Mouse (Mus musculus) embryonic facial prominence, embryonic 13.5 days (tissue): ENCODE data around the gene Stat4. TPM values are rescaled to one million over a fixed set of nuclear protein-coding genes. Genes with fewer than 3 reads are reported as not detected.
"Not testable (repeated sequence)": the region's sequence is repeated elsewhere in the genome, so short reads cannot be mapped to it uniquely, and the experiment has no call there.

Source experiments
- ATAC-seq: fragments of 200-750 bp; cut with Nextera tagmentation; 2 replicates; pipeline ENCODE4 v1.8.0; 2017; ENCODE audit warnings: low read depth; ENCODE audit not compliant: insufficient number of reproducible peaks, insufficient read depth, low FRiP score, low TSS enrichment
- H3K27ac ChIP-seq: fragments of 300-500 bp; sonication (generic); 2 replicates; pipeline ENCODE4 v1.5.1; 2015; ENCODE audit warnings: moderate library complexity, mild to moderate bottlenecking, inconsistent platforms
- H3K27me3 ChIP-seq: fragments of 300-500 bp; sonication (generic); 2 replicates; pipeline ENCODE4 v1.6.1; 2015; ENCODE audit warnings: mild to moderate bottlenecking, inconsistent platforms
- H3K36me3 ChIP-seq: fragments of 300-500 bp; sonication (generic); 2 replicates; pipeline ENCODE4 v1.6.1; 2015; ENCODE audit warnings: mild to moderate bottlenecking, inconsistent platforms
- H3K4me1 ChIP-seq: fragments of 300-500 bp; sonication (generic); 2 replicates; pipeline ENCODE4 v1.6.1; 2015; ENCODE audit warnings: inconsistent platforms
- H3K4me2 ChIP-seq: fragments of 300-500 bp; sonication (generic); 2 replicates; pipeline ENCODE4 v1.6.1; 2015; ENCODE audit warnings: moderate library complexity, mild to moderate bottlenecking, inconsistent platforms
- H3K4me3 ChIP-seq: fragments of 300-500 bp; sonication (generic); 2 replicates; pipeline ENCODE4 v1.5.1; 2015; ENCODE audit warnings: mild to moderate bottlenecking, inconsistent platforms
- H3K9ac ChIP-seq: fragments of 300-500 bp; sonication (generic); 2 replicates; pipeline ENCODE4 v1.6.1; 2015; ENCODE audit warnings: mild to moderate bottlenecking, inconsistent platforms
- H3K9me3 ChIP-seq: fragments of 300-500 bp; sonication (generic); 2 replicates; pipeline ENCODE4 v1.6.1; 2016; ENCODE audit warnings: inconsistent platforms
- WGBS: fragments of 180-500 bp; shearing (Covaris S2); methylation state at CpG from one replicate; pipeline ENCODE4 v1.1.7; 2015; ENCODE audit warnings: mixed read lengths; 5-methylcytosine and 5-hydroxymethylcytosine counted together
- polyA plus RNA-seq: library from polyadenylated mRNA; unstranded; fragments of >200 nt; fragmentation: Nextera tagmentation; extraction: Ambion mirVana; gene quantifications from 2 replicates; pipeline ENCODE4 v1.2.1, GENCODE M21; 2015

The Stat4 gene
- polyA plus RNA-seq, 1 experiment from 2014 or later: 1.4 TPM

DNA sequence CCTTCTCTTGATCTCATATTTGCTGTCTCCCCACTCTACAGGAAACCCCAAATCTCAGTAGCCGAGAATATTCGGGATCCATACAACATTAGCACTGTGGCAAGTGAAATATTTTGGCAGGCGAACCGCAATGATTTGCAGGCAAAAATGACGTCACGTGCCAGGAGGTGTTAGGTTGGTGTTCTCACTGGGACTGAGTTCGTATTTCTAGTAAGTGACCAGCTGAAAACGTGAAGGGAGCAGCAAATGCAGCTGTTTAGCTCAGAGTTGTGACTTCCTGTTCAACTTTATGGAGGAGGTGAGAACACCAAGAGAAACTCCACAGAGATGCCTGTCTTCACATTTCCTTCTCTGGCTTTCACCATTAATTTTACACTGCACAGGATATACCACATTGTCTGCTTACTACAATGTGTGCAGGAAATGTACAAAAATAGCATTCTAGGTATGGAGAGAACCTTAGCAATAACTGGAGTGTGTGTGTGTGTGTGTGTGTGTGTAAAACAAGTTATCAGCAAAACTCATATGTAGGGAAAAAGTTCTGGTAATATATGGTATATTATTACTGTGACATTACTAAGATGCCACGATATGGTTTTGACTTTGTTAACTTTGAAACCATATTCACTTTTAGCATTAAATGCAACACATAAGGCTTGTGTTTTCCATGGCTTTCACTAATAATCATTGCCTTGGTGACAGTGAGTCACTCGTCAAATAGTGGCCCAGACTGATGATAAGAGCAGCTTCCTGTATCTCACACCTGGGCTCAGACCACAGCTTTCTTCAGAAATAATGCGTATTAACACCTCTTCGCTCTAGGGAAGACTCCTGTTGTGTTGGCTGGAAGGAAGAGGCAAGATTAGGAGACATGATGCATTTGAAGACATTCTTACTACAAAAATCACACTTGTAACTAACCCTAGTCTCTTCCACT, 48.1 kb downstream of the Stat4 start:
- Histone ChIP-seq H3K4me3 (no peak overlapping the region), H3K27me3 (no peaks in the 10 kb centered on the region), H3K27ac (no peak overlapping the region), H3K9me3 (no peaks in the 10 kb centered on the region), H3K36me3 (no peaks in the 10 kb centered on the region), H3K4me2 (no peak overlapping the region), H3K4me1 (peaks cover 11% of the 10 kb centered on the region), H3K9ac (no peak overlapping the region)
- ATAC-seq: no peak
- WGBS: 81% methylated on average over 12 of the region's 12 CpGs

DNA sequence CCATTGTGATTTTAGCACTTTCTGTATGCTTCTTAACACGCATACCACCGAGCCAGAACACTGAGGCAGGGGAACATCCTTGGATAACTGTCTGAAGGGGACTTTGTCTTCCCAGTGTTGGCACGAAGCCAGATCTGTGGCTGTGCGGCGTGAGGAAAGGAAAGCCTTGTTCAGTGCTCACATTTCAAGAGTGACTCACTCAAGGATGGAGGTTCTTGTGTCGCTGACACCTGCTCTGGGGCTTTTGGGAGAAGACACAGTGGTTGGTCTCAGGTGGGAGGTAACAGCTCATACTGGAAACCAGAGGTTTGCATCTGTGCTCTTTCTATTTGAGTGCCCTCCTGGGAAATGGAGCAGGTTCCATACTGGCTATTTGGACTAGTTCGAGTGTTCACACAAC, 52.2 kb downstream of the Stat4 start:
- Histone ChIP-seq H3K9me3 (no peaks in the 10 kb centered on the region), H3K27me3 (no peaks in the 10 kb centered on the region), H3K27ac (no peak overlapping the region), H3K36me3 (no peaks in the 10 kb centered on the region), H3K4me3 (no peak overlapping the region), H3K4me2 (no peak overlapping the region), H3K4me1 (peaks cover 12% of the 10 kb centered on the region), H3K9ac (no peak overlapping the region)
- no peak for ATAC-seq
- WGBS: 55% methylated on average over 7 of the region's 7 CpGs

DNA sequence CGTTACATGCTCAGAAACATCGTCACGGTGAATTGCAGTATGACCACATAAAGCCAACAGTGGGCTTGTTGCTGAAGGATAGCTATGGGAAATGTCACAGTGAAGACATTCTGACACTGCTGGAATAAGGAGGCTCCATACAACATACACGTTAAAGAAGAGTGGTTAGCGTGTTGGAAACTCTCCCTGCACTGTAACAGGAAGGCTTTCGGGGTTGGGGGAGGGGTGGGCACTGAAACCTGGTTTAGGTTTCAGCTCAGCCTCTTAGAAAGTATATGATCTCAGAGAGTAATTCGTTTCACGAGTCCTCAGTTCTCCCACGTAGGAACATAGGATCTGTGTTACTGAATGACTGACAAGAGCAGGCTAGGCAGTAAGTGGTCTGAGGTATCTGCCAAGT, 52.7 kb downstream of the Stat4 start:
- H3K27ac ChIP-seq: no peak overlapping the region
- no peak overlapping the region for H3K9ac ChIP-seq
- H3K27me3 ChIP-seq: no peaks in the 10 kb centered on the region
- no peak for ATAC-seq
- no peak overlapping the region for H3K4me2 ChIP-seq
- no peak overlapping the region for H3K4me3 ChIP-seq
- WGBS: 58% methylated on average over 9 of the region's 9 CpGs
- H3K4me1 ChIP-seq: peaks cover 12% of the 10 kb centered on the region
- H3K9me3 ChIP-seq: no peaks in the 10 kb centered on the region
- H3K36me3 ChIP-seq: no peaks in the 10 kb centered on the region

DNA sequence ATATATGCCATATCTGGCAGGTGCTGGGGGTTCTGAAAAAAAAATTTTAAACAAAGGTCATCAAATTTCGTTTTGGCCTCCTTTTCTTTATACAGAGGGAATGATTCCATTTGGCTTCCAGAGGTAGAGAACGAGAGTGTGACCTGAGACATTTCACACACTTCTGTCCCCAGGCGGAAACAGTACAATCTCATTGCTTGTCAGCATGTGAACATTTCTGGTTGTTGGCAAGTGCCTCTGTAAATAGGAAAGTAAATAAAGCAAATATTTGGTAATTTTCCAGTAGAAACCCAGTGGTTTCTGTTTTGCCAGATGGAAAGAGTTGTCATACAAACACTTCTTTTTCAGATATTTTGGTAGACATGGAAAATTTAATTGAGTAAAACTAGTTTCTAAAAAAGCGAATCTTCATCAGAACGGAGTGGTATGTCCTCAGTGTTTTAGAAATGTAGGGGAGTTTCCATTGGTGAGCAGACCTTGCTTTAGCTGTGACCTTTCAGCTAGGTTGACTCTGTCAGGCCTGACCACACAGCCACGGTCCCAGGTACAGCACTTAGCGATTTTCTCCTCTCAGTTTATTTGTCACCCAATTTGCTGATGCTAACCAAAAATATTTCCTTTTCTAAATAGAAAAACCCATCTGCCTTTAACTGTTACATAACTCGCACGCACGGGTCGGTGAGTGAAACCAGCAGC, 53.6 kb downstream of the Stat4 start:
- H3K4me1 ChIP-seq: peaks cover 12% of the 10 kb centered on the region
- H3K27me3 ChIP-seq: no peaks in the 10 kb centered on the region
- H3K4me2 ChIP-seq: no peak overlapping the region
- H3K4me3 ChIP-seq: no peak overlapping the region
- ATAC-seq: no peak
- no peaks in the 10 kb centered on the region for H3K36me3 ChIP-seq
- no peaks in the 10 kb centered on the region for H3K9me3 ChIP-seq
- 77% methylated on average over 11 of the region's 11 CpGs for WGBS
- H3K9ac ChIP-seq: no peak overlapping the region
- no peak overlapping the region for H3K27ac ChIP-seq

DNA sequence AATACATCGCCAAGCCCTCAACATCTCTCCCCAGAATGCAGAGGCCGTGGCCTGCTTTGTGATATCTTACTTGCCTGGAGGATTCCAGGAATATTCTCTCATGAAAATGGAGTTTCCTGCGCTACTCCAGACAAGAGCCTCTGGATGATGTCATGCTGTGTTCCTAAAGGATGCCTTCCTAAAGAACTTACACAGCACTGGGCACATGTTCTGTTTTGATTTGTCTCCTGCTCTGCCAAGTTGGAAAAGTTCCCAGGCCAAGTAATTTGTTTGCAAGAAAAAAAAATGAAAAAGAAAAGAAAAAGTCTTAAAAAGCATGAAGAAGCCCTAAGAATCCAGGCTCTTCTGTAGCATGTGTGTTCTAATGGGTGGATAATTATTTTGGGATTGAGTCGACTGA, 56.2 kb downstream of the Stat4 start:
- no peak overlapping the region for H3K4me3 ChIP-seq
- ATAC-seq: no peak
- H3K4me2 ChIP-seq: no peak overlapping the region
- H3K27ac ChIP-seq: no peak overlapping the region
- no peaks in the 10 kb centered on the region for H3K36me3 ChIP-seq
- WGBS: 65% methylated on average over 4 of the region's 4 CpGs
- H3K9me3 ChIP-seq: no peaks in the 10 kb centered on the region
- no peak overlapping the region for H3K9ac ChIP-seq
- peaks cover 12% of the 10 kb centered on the region for H3K4me1 ChIP-seq
- H3K27me3 ChIP-seq: no peaks in the 10 kb centered on the region

DNA sequence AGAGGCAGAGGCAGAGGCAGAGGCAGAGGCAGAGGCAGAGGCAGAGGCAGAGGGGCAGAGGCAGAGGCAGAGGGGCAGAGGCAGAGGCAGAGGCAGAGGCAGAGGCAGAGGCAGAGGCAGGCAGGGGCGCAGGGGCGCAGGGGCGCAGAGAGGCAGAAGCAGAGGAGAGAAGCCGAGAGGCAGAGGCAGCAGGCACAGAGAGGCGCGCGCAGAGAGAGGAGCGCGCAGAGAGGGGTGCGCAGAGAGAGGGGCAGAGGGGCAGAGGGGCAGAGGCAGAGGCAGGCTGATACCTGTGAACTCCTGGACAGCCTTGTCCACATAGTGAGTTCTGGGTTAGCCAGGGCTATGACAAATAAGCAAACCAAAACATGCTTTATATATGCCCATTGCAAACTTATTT, 59.9 kb downstream of the Stat4 start:
- H3K4me3 ChIP-seq, H3K27ac ChIP-seq, H3K36me3 ChIP-seq, H3K9ac ChIP-seq, H3K4me1 ChIP-seq, H3K27me3 ChIP-seq, H3K4me2 ChIP-seq, ATAC-seq, H3K9me3 ChIP-seq: not testable (repeated sequence)
- 92% methylated on average over 10 of the region's 10 CpGs for WGBS

DNA sequence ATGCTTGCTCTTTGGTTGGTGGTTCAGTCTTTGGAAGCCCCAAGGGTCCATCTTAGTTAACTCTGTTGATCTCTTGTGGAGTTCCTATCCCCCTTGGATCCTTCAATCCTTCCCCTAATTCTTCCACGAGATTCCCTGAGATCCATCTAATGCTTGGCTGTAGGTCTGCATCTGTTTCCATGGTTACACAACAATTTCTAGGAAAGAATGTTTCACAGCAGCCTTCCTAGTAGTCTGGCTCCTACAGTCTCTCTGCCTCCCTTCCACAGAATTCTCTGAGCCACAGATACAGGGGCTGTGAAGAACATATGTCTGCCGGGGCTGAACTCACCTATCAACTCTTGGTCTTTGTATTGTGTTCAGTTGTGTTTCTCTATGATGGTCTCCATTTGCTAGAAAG, 61.8 kb downstream of the Stat4 start:
- Histone ChIP-seq H3K4me2 (no peak overlapping the region), H3K4me3 (no peak overlapping the region), H3K36me3 (no peaks in the 10 kb centered on the region), H3K4me1 (no peaks in the 10 kb centered on the region), H3K9ac (no peak overlapping the region), H3K27me3 (no peaks in the 10 kb centered on the region), H3K9me3 (no peaks in the 10 kb centered on the region), H3K27ac (no peak overlapping the region)
- ATAC-seq: no peak
- WGBS: 75% methylated on average over 2 of the region's 2 CpGs

DNA sequence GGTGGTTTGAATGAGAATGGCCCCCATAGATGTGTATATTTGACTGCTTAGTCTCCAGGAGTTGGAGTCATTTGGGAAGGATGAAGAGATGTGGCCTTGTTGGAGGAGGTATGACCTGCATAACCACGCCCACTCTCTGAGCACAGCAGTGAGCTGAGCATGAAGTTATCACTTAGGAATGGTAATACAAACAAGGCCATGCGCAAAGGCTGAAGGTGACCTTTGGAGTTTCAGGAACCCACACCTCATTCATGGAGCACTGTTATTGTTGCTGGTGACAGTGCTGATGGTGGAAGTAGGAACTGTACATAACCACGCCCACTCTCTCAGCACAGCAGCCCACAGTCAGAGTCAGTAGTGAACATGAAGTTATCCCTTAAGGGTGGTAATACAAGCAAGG, 62.9 kb downstream of the Stat4 start:
- no peaks in the 10 kb centered on the region for H3K4me1 ChIP-seq
- H3K27me3 ChIP-seq: no peaks in the 10 kb centered on the region
- no peak overlapping the region for H3K9ac ChIP-seq
- H3K4me2 ChIP-seq: no peak overlapping the region
- no peak overlapping the region for H3K4me3 ChIP-seq
- 93% methylated on average over 3 of the region's 3 CpGs for WGBS
- H3K27ac ChIP-seq: no peak overlapping the region
- H3K9me3 ChIP-seq: no peaks in the 10 kb centered on the region
- no peak for ATAC-seq
- no peaks in the 10 kb centered on the region for H3K36me3 ChIP-seq

DNA sequence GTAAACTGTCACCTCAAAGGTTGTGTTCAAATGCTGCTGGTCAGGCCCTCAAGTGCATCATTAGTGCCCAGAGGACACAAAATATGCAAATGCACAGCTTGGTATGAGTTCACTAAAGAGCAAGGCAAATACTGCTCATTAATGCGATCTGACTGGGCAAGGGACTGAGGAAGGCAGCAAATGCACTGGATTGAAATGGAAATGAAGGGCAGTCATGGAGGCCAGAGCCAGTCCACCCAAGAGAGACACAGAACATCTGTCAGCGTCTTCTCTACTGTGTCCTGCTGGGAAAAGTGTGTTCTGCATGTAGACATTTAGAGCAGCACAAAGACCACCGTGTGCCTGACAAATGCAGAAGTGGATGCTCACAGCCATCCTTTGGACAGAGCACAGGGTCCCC, 64.6 kb downstream of the Stat4 start:
- 69% methylated on average over 3 of the region's 3 CpGs for WGBS
- H3K9me3 ChIP-seq: no peaks in the 10 kb centered on the region
- no peak for ATAC-seq

DNA sequence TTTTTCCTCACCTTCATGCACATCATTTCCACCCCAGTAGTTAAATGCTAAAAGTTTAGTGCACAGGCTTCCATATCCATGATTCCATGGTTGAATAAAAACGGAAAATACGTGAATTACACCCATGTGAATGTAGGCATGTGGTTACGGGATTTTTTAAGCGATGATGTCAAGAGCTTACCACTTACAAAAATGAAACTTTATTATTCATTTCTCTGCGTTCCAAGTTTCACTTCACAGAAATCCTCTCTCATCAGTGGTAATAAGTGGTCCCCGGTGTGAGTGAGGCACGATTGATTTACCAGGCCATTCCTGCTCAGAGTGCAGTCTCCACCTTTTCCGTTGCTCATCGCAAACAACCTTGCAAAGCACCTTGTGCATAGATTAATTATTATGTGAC, 66.0 kb downstream of the Stat4 start:
- H3K9me3 ChIP-seq: no peaks in the 10 kb centered on the region
- no peak overlapping the region for H3K9ac ChIP-seq
- no peaks in the 10 kb centered on the region for H3K4me1 ChIP-seq
- H3K27me3 ChIP-seq: no peaks in the 10 kb centered on the region
- H3K27ac ChIP-seq: no peak overlapping the region
- H3K4me3 ChIP-seq: no peak overlapping the region
- ATAC-seq: no peak
- WGBS: 92% methylated on average over 9 of the region's 9 CpGs
- no peaks in the 10 kb centered on the region for H3K36me3 ChIP-seq
- no peak overlapping the region for H3K4me2 ChIP-seq

More for the DNA sequence above, 64.6 kb downstream of the Stat4 start:
- no peaks in the 10 kb centered on the region for H3K27me3 ChIP-seq
- H3K27ac ChIP-seq: no peak overlapping the region
- H3K9ac ChIP-seq: no peak overlapping the region
- H3K36me3 ChIP-seq: no peaks in the 10 kb centered on the region
- H3K4me1 ChIP-seq: no peaks in the 10 kb centered on the region
- no peak overlapping the region for H3K4me2 ChIP-seq
- no peak overlapping the region for H3K4me3 ChIP-seq

DNA sequence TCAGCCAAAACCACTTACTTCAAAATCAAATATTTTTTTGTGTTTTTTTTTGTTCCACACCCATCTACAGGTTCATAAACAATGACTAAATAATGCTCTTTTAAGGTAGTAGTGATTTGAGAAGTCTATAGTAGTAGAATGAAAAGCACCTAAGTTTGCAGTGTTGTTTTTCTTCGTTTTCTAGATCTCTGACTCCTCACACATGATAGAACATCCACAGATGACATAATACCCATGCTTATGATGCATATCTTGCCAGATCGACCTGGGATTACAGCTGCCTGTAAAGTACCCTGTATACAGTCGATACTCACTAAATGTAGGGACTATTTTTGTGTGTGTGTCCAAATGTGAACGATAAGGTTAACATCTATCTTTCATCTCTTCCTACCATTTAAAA, 69.0 kb downstream of the Stat4 start:
- no peaks in the 10 kb centered on the region for H3K4me1 ChIP-seq
- H3K36me3 ChIP-seq: no peaks in the 10 kb centered on the region
- H3K9me3 ChIP-seq: no peaks in the 10 kb centered on the region
- 80% methylated on average over 4 of the region's 4 CpGs for WGBS
- no peak overlapping the region for H3K4me2 ChIP-seq
- no peak overlapping the region for H3K4me3 ChIP-seq
- no peaks in the 10 kb centered on the region for H3K27me3 ChIP-seq
- no peak for ATAC-seq
- H3K9ac ChIP-seq: no peak overlapping the region
- no peak overlapping the region for H3K27ac ChIP-seq

DNA sequence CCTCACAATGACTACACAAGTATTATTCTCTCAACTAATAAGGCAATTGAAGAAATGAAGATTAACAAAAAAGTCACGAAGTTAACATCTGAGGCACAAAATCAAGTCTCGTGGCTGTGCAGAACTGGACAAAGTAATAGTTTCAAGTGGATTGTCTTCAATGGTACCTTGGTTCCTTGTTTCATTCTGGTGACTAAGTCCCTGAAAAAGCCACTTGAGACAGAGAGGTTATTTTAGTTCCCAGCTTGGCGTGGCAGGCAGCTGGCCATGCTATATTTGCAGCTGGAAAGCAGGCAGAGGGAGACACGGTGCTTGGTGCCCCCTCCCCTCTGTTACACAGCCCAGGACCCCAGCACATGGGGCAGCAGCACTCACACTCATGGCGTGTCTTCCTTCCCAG, 70.2 kb downstream of the Stat4 start:
- H3K4me1 ChIP-seq: no peaks in the 10 kb centered on the region
- H3K4me3 ChIP-seq: no peak overlapping the region
- no peak for ATAC-seq
- H3K27ac ChIP-seq: no peak overlapping the region
- no peak overlapping the region for H3K4me2 ChIP-seq
- no peaks in the 10 kb centered on the region for H3K36me3 ChIP-seq
- no peaks in the 10 kb centered on the region for H3K27me3 ChIP-seq
- no peak overlapping the region for H3K9ac ChIP-seq
- 83% methylated on average over 5 of the region's 5 CpGs for WGBS
- no peaks in the 10 kb centered on the region for H3K9me3 ChIP-seq
